Mouse (Mus musculus): ENCODE results near the gene Tapbp.

- TF ChIP-seq MYOD1 (IDR thresholded peaks at IDR 0.05; ENCODE audit: control insufficient read depth, insufficient read length, low read depth) (no peak), CTCF (IDR thresholded peaks at IDR 0.05; ENCODE audit: control insufficient read depth, insufficient read depth, insufficient read length) (no peak)
These were observed 3.8 kb upstream of the Tapbp start for GRCm38 (mm10) chr17:33911813-33912414.
